Mouse (Mus musculus): ENCODE data around the gene Grm4.

GRCm38 (mm10) chr17:27405376-27406024, 115.7 kb downstream of the Grm4 start:
- TF ChIP-seq POLR2A (IDR thresholded peaks at IDR 0.05; ENCODE audit: low read depth, low read length) (no peak), CTCF (conservative IDR thresholded peaks at IDR 0.05; ENCODE audit: insufficient read depth, insufficient read length, low read depth, low read length) (no peak)

All from kidney, adult 2 months (tissue).